Mouse (Mus musculus) kidney, postnatal 25 days (tissue): ENCODE measurements around the gene Tmsb10.
A peak's percentile ranks its signal among the peaks of the same experiment; 100 is the strongest.

Source experiments
- DNase-seq, 2 experiments: peaks; one replicate each; pipeline ENCODE4 v3.0.0; 2021; ENCODE audit warnings: mixed read lengths in 2 of 2

Tmsb10 gene

DNA sequence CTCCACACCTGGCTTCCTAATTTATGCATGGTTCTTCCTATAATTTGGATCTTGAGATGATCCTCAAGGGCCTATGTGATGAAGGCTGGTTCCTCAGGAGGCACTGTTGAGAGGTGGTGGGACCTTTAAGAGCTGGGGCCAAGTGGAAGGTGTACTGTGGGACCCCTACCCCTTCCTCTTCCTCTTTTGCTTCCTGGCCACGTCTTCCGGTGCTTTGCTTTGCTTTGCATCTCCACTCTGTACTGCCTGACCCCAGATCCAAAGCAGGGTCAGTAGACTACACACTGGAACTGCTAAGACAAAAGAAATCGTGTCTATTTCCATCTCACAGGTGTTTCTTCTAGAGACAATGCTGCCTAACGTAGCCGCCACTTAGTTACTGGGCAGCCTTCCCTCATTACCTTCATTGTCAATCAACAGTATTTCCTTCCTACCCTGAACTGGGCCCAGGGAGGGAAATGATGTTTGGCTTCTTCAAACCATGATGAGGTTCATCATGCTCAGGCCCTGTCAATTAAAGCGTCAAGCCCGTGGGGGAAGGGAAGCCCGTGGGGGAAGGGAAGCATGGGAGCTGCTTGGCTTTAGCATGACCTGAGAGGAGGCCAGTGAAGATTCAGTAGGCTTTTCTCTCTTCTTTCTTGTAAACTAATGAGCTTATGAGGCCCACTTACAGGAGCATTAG is 2.9 kb downstream of the Tmsb10 start:
- no peak for DNase-seq

DNA sequence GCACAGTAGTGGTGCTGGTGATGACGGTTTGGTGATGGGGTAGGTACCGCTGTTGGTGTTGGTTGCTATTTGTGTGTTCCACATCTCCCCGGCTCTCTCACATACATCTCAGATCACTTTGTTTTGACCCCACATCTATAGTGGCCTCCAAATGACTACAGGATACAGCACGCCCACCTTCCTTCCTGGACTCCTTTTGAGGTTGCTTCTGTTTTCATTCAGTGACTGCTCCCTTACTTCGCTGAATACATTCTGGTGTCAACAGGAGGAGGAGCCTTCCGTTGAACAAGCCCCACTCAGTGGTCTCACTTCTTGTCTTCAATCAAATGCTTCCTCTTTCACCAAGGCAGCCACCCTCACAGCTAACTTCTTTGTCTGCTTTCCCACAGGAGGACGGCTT is 3.8 kb downstream of the Tmsb10 start:
- no peak for DNase-seq

DNA sequence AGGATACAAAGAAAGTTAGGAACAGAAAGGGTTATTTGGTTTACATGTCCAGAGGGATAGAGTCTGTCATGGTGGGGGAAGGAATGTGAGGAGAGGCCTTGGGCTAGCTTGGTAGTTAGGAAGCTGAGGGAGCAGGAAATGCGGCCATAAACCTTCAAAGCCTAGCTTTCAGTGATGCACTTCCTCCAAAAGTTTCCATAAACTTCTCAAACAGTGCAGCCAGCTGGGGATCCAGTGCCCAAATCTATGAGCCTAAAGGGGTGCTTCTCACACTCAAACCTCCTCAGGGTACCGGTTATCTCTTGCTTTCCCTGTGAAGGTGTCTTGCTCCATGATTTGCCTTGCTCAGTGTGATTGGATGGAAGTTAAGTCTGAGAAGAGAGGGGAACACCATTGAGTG is 5.6 kb downstream of the Tmsb10 start:
- no peak for DNase-seq

DNA sequence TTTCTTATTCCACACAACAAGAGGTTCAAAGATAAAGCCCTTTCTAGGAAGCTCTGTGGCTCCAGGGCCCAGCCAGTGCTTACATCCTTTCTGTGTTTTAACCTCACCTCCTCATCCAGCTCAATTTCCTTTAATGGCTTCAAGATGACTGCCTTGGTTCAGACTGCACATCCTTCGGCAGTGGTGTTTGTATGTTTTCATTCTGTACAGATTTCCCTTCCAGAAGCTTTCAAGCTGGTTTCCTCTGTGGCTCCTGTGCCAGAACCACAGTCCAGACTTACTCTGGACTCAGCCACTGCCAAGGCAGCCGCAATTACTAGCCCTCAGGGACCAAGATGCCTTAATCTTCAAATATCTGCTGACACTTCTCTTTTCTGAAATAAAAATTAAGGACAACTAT is 6.3 kb downstream of the Tmsb10 start:
- DNase-seq: no peak

DNA sequence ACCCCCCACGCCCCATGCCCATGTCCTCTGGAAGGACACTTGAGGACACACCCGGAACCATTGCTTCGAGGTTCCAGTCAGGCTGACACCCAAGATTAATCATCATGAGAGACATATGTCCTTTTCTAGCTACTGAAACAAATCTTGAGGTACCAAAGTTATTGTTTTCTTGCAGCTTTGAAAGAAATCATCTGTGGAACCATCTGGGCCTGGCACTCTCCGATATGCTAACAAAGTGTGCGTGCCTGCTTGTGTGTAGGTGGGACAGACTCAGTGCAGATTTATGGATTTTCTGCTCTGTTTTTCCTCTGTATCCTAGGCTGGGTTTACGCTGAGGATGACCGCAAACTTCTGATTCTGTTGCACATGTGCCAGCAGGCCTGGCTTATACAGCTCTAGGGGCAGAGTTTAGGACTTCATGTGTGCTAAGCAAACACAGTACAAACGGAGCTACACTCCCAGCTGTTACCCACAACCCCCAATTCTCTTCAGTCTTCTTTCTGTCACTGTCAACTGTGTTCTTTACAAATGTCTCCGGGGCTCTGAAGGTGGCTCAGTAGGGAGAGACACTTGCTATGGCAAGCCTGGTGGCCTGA is 9.3 kb downstream of the Tmsb10 start:
- DNase-seq: no peak

DNA sequence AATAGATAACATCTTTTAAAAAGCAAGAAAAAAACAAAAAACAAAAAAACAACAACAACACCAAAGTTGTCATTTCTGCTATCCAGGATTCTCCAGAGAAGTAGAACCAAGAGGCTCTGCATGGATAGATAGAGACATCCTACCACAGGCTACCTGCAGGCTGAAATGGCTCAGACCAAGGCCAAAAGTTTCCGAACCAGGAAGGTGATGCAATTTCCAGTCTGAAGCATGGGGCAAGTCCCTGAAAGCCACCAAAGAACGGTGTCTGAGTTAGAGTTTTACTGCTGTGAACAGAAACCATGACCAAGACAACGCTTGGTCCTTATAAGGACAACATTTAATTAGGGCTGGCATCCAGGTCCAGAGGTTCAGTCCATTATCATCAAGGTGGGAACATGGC is 10.2 kb downstream of the Tmsb10 start:
- no peak for DNase-seq

DNA sequence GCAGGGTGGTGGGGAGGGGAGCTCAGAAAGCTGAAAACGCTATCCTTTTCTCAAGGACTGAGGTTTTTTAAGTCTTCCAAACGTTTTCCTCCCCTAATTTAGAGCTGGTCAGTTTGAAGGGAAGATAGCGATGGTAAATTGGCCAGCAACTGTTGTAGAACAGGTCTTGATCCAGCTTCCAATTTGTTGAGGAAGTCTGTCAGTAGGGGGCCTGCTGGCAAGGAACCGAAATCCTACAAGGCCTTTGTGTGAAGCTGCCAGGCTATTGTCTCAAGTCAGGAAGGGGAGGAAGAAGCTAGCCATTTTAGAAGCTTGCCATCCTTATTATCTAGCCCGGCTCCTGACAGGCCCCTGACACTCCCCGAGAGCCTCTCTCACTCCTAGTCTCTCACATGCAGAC is 10.6 kb downstream of the Tmsb10 start:
- peak; percentile 45 to 46 for DNase-seq

DNA sequence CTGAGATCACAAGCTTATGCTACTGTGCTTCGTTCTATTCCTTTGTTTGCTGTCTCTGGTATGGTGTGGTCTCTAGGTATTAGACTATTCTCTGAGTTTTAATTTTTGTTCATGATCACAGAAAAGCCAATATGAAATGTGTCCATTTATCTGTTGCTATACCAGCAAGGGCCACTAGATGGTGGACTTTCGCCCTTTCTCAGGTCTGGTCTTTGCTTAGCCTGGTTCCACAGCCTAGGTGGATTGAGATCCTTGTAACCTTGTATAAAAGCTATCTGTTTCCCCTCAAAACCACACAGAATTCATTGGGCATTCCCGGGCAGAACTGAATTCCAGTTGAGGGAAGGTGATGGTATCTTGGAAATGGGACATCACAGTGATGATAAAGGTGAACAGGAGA is 18.1 kb downstream of the Tmsb10 start:
- DNase-seq: peak; percentile 49 to 84

DNA sequence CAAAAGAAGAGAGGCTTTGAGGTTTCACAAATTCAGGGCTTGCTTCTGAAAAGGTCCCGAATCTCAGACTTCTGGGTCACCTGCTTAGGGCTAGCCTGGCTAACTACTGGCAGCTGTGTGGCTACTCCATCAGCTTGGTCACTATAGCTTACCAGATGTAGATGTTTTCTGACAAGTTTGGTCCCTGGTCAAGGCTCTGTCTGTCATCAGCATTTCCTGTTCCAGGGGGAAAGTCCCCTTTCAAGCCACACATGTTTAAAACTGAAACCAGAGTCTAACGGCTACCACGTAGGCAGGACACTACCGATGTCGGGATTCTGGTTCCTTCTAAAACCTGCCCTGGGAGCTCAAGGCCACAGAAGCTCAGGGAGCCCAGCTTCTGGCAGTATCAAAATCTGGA is 20.7 kb downstream of the Tmsb10 start:
- DNase-seq: no peak

DNA sequence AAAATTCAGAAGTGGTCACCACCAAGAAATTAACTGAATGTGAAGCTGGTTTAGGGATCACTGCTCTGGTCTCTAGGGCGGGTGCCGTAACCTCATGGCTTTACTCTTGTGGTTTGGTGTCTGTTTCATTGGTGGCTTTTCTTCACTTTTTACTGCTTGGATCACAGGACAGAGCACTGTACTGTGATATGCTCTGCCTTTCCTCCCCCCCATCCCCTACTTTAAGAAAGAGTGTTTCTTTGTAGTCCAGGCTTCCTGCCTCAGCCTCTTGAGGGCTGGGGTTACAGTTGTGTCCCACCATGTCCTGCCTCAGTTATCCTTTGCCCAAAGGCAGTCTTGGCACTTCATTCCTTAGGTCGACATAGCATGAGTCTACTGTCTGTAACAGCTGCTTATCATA is 21.1 kb downstream of the Tmsb10 start:
- DNase-seq: no peak

DNA sequence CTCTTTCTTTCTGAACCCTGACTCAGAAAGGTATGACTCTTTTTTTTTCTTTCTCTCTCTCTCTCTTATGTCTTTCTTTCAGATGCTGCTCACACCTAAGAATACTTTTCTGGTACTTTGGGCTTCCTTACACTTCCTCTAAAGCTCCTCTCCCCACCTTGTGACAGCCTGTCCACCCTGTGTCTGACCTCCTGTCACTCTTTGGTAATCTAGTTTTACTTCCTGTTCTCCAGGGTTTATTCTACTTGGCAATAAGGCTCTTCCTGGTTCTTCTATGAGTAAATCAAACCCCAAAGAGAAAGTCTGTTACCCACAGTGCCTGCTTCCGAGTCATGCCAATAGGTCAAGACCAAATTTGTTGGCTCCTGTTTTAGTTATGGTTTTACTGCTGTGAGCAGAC is 25.6 kb downstream of the Tmsb10 start:
- no peak for DNase-seq

DNA sequence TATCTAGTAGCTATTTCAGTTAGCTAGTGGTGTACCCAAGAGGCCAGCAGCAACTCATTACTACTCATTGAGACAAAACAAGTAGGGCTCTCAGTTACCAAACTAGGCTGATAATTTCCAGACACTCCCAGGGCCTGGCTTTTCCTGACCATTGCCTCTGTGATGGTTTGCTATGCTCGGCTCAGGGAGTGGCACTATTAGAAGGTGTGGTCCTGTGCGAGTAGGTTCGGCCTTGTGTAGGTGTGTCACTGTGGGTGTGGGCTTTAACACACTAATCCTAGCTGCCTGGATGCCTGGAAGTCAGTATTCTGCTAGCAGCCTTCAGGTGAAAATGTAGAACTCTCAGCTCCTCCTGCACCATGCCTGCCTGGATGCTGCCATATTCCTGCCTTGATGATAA is 27.0 kb downstream of the Tmsb10 start:
- no peak for DNase-seq

DNA sequence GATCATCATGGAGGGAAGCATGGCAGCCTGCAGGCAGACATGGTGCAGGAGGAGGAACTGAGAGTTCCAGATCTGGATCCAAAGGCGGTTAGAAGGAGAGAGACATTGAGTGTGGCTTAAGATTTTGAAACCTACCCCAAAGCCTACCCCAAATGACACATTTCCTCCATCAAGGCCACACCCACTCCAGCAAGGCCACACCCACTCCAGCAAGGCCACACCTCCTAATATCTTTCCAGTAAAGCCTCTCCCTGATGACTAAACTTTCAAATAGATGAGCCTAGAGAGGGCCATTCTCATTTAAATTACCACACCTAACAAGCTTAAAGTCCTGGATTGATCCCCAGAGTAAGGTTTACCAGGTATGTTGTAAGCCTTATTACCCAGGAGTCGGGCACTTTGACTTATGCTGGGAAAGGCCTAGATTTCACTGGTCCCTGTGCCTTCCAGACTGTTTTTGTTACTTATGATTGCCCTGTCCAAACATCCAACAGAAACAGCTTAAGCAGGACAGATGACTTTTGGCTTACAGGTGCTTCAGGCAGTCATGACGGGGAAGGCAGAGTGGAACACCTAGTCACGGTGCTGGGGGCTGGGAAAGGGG is 28.7 kb downstream of the Tmsb10 start:
- no peak for DNase-seq

DNA sequence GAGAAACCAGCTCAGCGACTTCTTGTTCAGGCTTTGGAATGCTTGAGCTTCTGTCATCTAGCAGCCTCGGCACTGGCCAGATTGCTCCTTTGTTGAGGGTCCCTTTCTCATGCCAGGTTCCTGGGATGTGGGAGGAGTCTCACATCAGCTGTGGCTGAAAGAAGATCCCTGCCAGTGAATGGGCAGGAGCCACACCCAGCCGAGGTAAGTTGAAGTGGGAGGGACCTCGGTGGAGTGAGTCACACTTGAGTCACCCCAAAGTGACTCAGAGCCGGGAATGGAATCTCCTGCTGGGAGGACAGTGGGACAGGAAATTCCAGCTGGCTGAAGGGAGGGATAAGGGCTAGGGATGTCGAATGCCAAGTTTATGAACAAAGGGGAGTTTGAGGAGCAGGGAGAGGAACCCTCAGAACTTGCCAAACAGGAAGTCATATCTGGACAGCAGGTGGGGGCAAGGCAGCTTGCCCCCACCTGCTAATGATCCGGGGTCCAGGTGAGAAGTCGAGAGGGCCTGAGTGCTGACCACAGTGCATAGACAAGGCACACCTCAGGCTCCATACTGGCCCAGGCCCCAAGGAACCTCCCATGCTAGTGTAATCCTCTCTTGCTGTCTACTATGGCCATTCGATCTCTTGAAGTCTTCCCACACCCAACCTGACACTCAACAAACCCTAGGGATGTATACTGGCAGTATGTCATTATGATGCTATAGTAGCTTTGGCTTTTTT is 31.6 kb downstream of the Tmsb10 start:
- DNase-seq: peak; percentile 42 to 71

DNA sequence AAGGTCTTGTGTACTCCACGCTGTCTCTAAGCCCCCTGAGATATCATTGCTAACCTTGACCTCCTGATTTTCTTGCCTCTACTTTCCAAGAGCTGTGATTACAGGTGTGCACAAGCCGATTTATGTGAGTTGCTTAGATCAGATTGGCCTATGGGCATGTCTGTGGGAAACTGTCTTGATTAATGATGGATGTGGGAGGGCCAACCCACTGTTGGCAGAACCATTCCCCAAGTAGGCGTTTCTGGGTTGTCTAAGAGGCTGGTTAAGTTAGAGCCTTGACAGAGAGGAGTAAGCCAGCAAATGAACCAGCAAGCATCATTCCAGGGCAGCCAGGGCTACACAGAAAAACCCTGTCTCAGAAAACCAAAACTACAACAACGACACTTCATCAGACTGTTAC is 32.5 kb downstream of the Tmsb10 start:
- DNase-seq: no peak

DNA sequence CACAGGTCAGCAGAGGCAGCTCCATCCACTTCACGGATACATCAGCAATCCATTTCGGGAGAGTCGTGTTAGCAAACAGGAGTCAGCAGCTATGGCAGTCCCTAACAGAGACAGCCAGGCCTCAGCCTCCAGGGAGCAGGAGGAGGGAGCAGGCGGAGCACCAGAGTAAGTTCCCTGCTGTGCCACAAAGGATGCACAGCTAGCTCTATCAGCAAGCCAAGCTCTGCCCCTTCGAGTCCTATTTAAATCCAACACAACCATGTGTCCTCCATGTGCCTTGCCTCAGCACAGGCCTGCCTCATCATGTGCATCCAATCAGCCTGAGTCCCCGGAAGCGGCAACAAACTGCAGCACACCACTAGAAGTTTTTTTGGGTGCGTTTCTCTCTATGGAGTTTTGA is 35.2 kb downstream of the Tmsb10 start:
- DNase-seq: no peak

DNA sequence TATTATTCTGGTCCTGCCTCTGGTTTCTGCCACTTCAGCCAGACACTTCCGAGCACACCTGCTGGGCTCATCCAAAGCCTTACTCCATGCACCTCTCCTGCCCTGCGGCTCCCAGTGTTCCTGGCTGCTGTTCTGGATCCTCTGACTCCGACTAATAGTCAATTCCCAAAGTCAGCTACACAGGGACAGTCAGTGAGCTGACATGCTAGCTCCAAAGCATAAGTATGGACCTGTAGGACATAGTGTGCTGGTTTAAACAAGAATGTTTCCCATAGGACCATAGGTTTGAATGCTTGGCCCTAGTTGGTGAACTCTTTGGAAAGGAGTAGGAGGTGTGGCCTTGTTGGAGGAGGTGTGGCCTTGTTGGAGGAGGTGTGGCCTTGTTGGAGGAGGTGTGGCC is 37.5 kb downstream of the Tmsb10 start:
- DNase-seq: no peak

DNA sequence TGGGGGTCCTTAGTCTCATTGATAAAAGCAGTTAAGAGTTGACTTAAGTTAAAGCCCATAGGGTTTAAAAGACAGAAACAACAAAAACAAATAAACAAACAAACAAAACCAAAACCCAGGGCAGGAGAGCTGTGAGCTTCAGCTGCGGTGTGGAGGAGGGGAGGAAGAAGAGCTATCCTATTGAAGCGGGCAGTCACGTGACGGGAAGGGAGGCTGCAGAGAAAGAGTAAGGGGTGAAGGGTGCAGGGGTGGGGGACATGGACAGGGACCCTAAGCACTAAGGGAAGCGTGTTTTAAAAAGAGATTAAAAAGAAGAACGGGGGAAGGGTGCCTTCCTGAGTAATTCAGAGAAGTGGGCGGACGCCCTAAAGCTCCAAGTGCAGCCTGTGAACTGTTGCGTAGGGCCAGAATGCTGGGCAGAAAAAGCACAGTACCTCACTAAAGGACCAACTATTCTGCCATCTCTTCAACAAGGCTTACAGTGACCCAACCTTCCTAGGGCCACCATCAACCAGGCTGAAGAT is 40.0 kb downstream of the Tmsb10 start:
- DNase-seq: no peak

DNA sequence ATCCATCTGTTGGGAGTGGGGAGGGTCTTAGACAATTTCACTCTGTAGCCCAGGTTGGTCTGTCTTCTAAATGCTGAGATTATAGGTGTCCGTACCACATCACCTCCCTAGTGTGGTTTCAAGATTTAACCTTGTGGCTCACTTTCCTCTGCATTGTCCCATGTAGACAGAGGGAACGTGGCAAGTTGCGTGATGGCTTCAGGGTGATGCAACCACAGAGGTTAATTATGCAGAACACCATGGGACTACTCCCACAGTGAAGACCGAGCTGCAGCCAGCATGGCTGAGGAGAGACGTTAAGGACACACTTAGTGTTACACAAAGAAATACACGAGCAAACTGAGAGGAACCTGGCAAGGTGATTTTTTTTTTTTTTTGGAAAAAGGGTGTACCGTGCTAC is 42.2 kb downstream of the Tmsb10 start:
- DNase-seq: no peak

DNA sequence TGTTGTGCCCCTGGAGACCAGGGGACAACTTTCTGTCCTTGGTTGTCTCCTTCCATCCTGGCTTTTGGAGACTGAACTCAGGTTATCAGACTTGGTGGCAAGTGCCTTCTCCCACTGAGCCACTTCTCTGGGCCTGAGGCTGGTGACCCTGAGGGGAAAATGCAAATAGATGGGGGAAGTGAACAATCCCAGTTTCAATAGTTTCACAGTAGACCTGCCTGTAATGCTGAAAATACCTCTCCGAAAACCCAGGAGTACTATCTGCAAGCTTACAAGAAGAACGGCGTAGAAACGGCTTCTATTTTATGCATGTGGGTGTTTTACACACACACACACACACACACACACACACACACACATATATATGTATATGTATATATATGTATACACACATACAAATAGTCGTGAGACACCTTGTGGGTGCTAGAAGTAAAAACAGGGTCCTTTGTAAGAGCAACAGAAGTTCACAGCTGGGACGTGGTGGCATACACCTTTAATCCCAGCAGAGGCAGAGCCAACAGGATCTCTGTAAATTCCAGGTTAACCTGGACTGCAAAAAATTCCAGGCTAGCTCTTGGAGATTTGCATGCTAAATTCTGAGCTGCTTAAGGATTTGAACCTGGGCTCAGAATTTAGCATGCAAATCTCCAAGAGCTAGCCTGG is 44.3 kb downstream of the Tmsb10 start:
- DNase-seq: no peak

DNA sequence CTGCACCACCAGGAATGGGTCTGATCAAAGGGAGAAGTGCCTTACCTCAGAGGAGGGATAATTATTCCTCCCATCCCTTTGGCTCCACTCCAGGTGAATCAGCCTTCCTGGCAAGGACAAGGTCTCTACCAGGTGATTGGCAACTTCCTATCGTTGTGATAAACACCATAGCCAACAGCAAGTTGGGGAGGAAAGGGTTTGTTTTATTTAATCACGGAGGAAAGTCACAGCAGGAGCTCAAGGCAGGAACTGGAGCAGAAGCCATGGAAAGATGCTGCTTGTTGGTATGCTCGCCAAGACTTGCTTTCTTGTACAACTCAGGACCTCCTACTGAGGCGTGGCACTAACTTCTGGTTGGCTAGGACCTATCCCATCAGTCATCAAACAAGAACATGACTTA is 47.3 kb downstream of the Tmsb10 start:
- no peak for DNase-seq
